Comparison of ENCODE assay signal across 9 mouse cellular contexts in the genomic region with DNA sequence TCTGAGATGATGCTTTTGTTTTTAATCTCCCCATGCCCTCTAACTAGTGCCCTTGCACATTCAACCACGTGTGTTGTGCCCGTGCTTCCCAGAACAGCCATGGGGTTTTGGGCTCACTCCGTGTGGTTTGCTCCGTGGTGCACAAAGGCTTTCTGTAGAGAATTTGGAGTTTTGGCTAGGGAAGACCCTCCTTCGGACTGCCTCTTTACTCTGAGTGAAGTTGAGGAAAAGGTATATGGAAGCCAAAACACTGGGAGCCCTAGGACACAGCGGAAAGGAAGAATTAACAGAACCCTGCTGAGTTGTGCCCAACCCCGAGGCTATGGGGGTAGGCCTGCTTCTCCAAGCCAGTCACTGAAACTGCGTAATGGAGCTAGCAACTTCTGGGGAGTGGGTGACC. TPM values are rescaled to one million over a fixed set of nuclear protein-coding genes. Genes with fewer than 3 reads are reported as not detected.
DNase-seq lines count a peak whose midpoint lies in the region; ATAC-seq and TF ChIP-seq lines count a peak whose summit lies in the region.
"Had no signal": no experiment of that assay in that cellular context is flagged by ENCODE, and none has a peak within 500 bp of the region (broad histone marks: within the 10 kb centered on the region; RNA-seq: fewer than 3 reads in every experiment).

No protein-coding gene starts in this region.

- ATAC-seq in forebrain, embryonic 15.5 days (replicated peaks) = no peak
- ATAC-seq in kidney, postnatal 0 days (replicated peaks; ENCODE audit: low FRiP score, low read depth) = no peak
- ATAC-seq in embryonic facial prominence, embryonic 13.5 days (ENCODE audit: insufficient number of reproducible peaks, insufficient read depth, low FRiP score, low TSS enrichment, low read depth) = no peak
- no peak for ATAC-seq in neural tube, embryonic 14.5 days (ENCODE audit: low read depth)

- no peak for DNase-seq in forebrain, embryonic 10.5 days (ENCODE audit: extremely low spot score, low spot score)
- DNase-seq in kidney, postnatal 0 days (ENCODE audit: low spot score) = no peak
- no peak for DNase-seq in kidney, postnatal 36 days
- no peak for DNase-seq in frontal cortex, adult 2 months (ENCODE audit: extremely low spot score in 1 of 2, low spot score in 1 of 2)
- DNase-seq in cerebellum, postnatal 14 days = no peak

- H3K9me3 ChIP-seq in forebrain, embryonic 10.5 days = no peaks in the 10 kb centered on the region
- no peaks in the 10 kb centered on the region for H3K9me3 ChIP-seq in forebrain, embryonic 15.5 days
- H3K9me3 ChIP-seq in kidney, postnatal 0 days (replicated peaks; ENCODE audit: low read length) = no peaks in the 10 kb centered on the region
- H3K9me3 ChIP-seq in embryonic facial prominence, embryonic 13.5 days = no peaks in the 10 kb centered on the region
- no peaks in the 10 kb centered on the region for H3K9me3 ChIP-seq in neural tube, embryonic 14.5 days (ENCODE audit: control insufficient read depth, low read length)

- H3K4me2 ChIP-seq in forebrain, embryonic 15.5 days (replicated peaks) = no peak overlapping the region
- peak overlapping the region; percentile 87; the same call in 1 of the 2 replicates for H3K4me2 ChIP-seq in kidney, postnatal 0 days (ENCODE audit: low read length)
- H3K4me2 ChIP-seq in embryonic facial prominence, embryonic 13.5 days = peak overlapping the region; percentile 89
- peak overlapping the region; percentile 60; the same call in 1 of the 2 replicates for H3K4me2 ChIP-seq in neural tube, embryonic 14.5 days (ENCODE audit: low read depth, low read length)

- TF ChIP-seq CTCF in kidney, postnatal 0 days (IDR thresholded peaks at IDR 0.05; ENCODE audit: low read depth) = no peak

- H3K9ac ChIP-seq in forebrain, embryonic 15.5 days (replicated peaks) = no peak overlapping the region
- no peak overlapping the region for H3K9ac ChIP-seq in kidney, postnatal 0 days (ENCODE audit: low read depth, low read length)
- H3K9ac ChIP-seq in embryonic facial prominence, embryonic 13.5 days = 0 out of 2 replicates have a peak overlapping the region, but pooled peaks have one; percentile 27
- H3K9ac ChIP-seq in neural tube, embryonic 14.5 days (replicated peaks; ENCODE audit: low read depth, low read length) = no peak overlapping the region

- peaks cover 29% of the 10 kb centered on the region for H3K4me1 ChIP-seq in forebrain, embryonic 10.5 days
- peaks cover 17% of the 10 kb centered on the region for H3K4me1 ChIP-seq in forebrain, embryonic 15.5 days
- H3K4me1 ChIP-seq in kidney, postnatal 0 days (replicated peaks; ENCODE audit: insufficient read depth, low read length) = peaks cover 14% of the 10 kb centered on the region
- H3K4me1 ChIP-seq in embryonic facial prominence, embryonic 13.5 days = peaks cover 15% of the 10 kb centered on the region
- peaks cover 6% of the 10 kb centered on the region for H3K4me1 ChIP-seq in neural tube, embryonic 14.5 days (ENCODE audit: control insufficient read depth, insufficient read depth, low read length)

- 32% methylated on average over 8 of the region's 8 CpGs for WGBS in forebrain, embryonic 10.5 days
- 36% methylated on average over 8 of the region's 8 CpGs for WGBS in forebrain, embryonic 15.5 days
- 57% methylated on average over 8 of the region's 8 CpGs for WGBS in kidney, postnatal 0 days
- WGBS in embryonic facial prominence, embryonic 13.5 days = 33% methylated on average over 8 of the region's 8 CpGs
- WGBS in neural tube, embryonic 14.5 days = 39% methylated on average over 8 of the region's 8 CpGs

- 0 out of 2 replicates have a peak overlapping the region, but pooled peaks have one; percentile 53 for H3K4me3 ChIP-seq in forebrain, embryonic 10.5 days
- H3K4me3 ChIP-seq in forebrain, embryonic 15.5 days = no peak overlapping the region
- no peak overlapping the region for H3K4me3 ChIP-seq in kidney, postnatal 0 days (replicated peaks; ENCODE audit: low read depth, low read length)
- H3K4me3 ChIP-seq in embryonic facial prominence, embryonic 13.5 days = peak overlapping the region; percentile 50; the same call in 1 of the 2 replicates
- H3K4me3 ChIP-seq in neural tube, embryonic 14.5 days (ENCODE audit: low read depth, low read length) = no peak overlapping the region

- H3K27me3 ChIP-seq in forebrain, embryonic 10.5 days (ENCODE audit: poor library complexity, severe bottlenecking) = peaks cover 26% of the 10 kb centered on the region
- peaks cover 11% of the 10 kb centered on the region for H3K27me3 ChIP-seq in forebrain, embryonic 15.5 days
- no peaks in the 10 kb centered on the region for H3K27me3 ChIP-seq in kidney, postnatal 0 days (ENCODE audit: insufficient read depth, low read length)
- peaks cover 4% of the 10 kb centered on the region; the same call in 1 of the 2 replicates for H3K27me3 ChIP-seq in embryonic facial prominence, embryonic 13.5 days
- peaks cover 8% of the 10 kb centered on the region; the same call in 1 of the 2 replicates for H3K27me3 ChIP-seq in neural tube, embryonic 14.5 days (ENCODE audit: control insufficient read depth, insufficient read depth, low read length)

- no peaks in the 10 kb centered on the region for H3K36me3 ChIP-seq in forebrain, embryonic 10.5 days (replicated peaks)
- H3K36me3 ChIP-seq in forebrain, embryonic 15.5 days = no peaks in the 10 kb centered on the region
- H3K36me3 ChIP-seq in kidney, postnatal 0 days (ENCODE audit: insufficient read depth, low read length) = no peaks in the 10 kb centered on the region
- H3K36me3 ChIP-seq in embryonic facial prominence, embryonic 13.5 days = no peaks in the 10 kb centered on the region
- H3K36me3 ChIP-seq in neural tube, embryonic 14.5 days (ENCODE audit: control insufficient read depth, insufficient read depth, low read length) = no peaks in the 10 kb centered on the region

- H3K27ac ChIP-seq in forebrain, embryonic 10.5 days = no peak overlapping the region
- no peak overlapping the region for H3K27ac ChIP-seq in forebrain, embryonic 15.5 days (replicated peaks)
- no peak overlapping the region for H3K27ac ChIP-seq in kidney, postnatal 0 days
- H3K27ac ChIP-seq in embryonic facial prominence, embryonic 13.5 days = peak overlapping the region; percentile 55; the same call in 1 of the 2 replicates
- no peak overlapping the region for H3K27ac ChIP-seq in neural tube, embryonic 14.5 days (ENCODE audit: low read depth, low read length)
- H3K27ac ChIP-seq: left cerebral cortex, adult 2 months had no signal

RNA-seq across cellular contexts. Expression of gene Ccne1, which starts 20.9 kb away (rescaled TPM):
- 116 and 117 TPM in 2 replicates for polyA plus RNA-seq in forebrain, embryonic 10.5 days (2016; fragmentation: Nextera tagmentation; extraction: Ambion mirVana)
- polyA plus RNA-seq in forebrain, embryonic 15.5 days (2015; fragmentation: Nextera tagmentation; extraction: Ambion mirVana) = 13.9 and 16.4 TPM in 2 replicates
- polyA plus RNA-seq in kidney, postnatal 0 days (2015; fragmentation: Nextera tagmentation; extraction: Ambion mirVana) = 20.2 and 24.2 TPM in 2 replicates
- polyA plus RNA-seq in embryonic facial prominence, embryonic 13.5 days (2015; fragmentation: Nextera tagmentation; extraction: Ambion mirVana) = 55.2 and 61.4 TPM in 2 replicates
- polyA plus RNA-seq in neural tube, embryonic 14.5 days (2014; fragmentation: Nextera tagmentation; extraction: Ambion mirVana) = 16.4 and 16.7 TPM in 2 replicates
- 15.8 and 19.0 TPM in 2 replicates for polyA plus RNA-seq in frontal cortex, adult 2 months (2012; rRNA removed)

Comparison
In these comparisons a context has a peak if more than half of its experiments do, and no peak if none do; other contexts are left out.
1. H3K4me3 ChIP-seq: peak in forebrain, embryonic 10.5 days (single experiment) and embryonic facial prominence, embryonic 13.5 days (single experiment); none in forebrain, embryonic 15.5 days (single experiment), kidney, postnatal 0 days (single experiment) and neural tube, embryonic 14.5 days (single experiment).